Mouse (Mus musculus) midbrain, postnatal 0 days (tissue): ENCODE measurements around the gene Btf3. TPM values are rescaled to one million over a fixed set of nuclear protein-coding genes. Genes with fewer than 3 reads are reported as not detected.
A peak's percentile ranks its signal among the peaks of the same experiment; 100 is the strongest.

ENCODE experiments used
- ATAC-seq: fragments of 200-750 bp; cut with Nextera tagmentation; 2 replicates; pipeline ENCODE4 v1.8.0; 2017; ENCODE audit warnings: moderate number of reproducible peaks, mild to moderate bottlenecking, moderate TSS enrichment, moderate library complexity; ENCODE audit not compliant: low FRiP score
- DNase-seq: peaks from one replicate; pipeline ENCODE4 v3.0.0-alpha.2; 2015; ENCODE audit warnings: low spot score
- H3K27ac ChIP-seq: fragments of 300-500 bp; sonication (generic); 2 replicates; pipeline ENCODE4 v1.5.1; 2014; ENCODE audit warnings: low read depth, mild to moderate bottlenecking, low read length, mixed read lengths
- H3K27me3 ChIP-seq: fragments of 300-500 bp; sonication (generic); 2 replicates; pipeline ENCODE4 v1.6.1; 2014; ENCODE audit warnings: low read length, control low read depth, mixed read lengths; ENCODE audit not compliant: insufficient read depth
- H3K36me3 ChIP-seq: fragments of 300-500 bp; sonication (generic); 2 replicates; pipeline ENCODE4 v1.6.1; 2014; ENCODE audit warnings: low read length, control low read depth, mixed read lengths; ENCODE audit not compliant: insufficient read depth
- H3K4me1 ChIP-seq: fragments of 300-500 bp; sonication (generic); 2 replicates; pipeline ENCODE4 v1.6.1; 2014; ENCODE audit warnings: mild to moderate bottlenecking, control low read depth, antibody characterized with exemption, low read length, mixed read lengths; ENCODE audit not compliant: insufficient read depth
- H3K4me2 ChIP-seq: fragments of 300-500 bp; sonication (generic); 2 replicates; pipeline ENCODE4 v1.6.1; 2014; ENCODE audit warnings: low read depth, mild to moderate bottlenecking, low read length, mixed read lengths; ENCODE audit not compliant: poor library complexity, severe bottlenecking
- H3K4me3 ChIP-seq: fragments of 300-500 bp; sonication (generic); 2 replicates; pipeline ENCODE4 v1.5.1; 2014; ENCODE audit warnings: low read depth, mild to moderate bottlenecking, low read length, moderate library complexity
- H3K9ac ChIP-seq: fragments of 300-500 bp; sonication (generic); replicated peaks from 2 replicates; pipeline ENCODE4 v1.6.1; 2014; ENCODE audit warnings: mild to moderate bottlenecking, low read length, moderate library complexity, mixed read lengths; ENCODE audit not compliant: poor library complexity, severe bottlenecking
- H3K9me3 ChIP-seq: fragments of 300-500 bp; sonication (generic); 2 replicates; pipeline ENCODE4 v1.6.1; 2016; ENCODE audit warnings: low read length, control low read depth
- CTCF ChIP-seq: IDR thresholded peaks from 2 replicates; pipeline ENCODE4 v1.5.1; 2016; ENCODE audit warnings: antibody characterized with exemption, mild to moderate bottlenecking
- WGBS: fragments of 180-500 bp; shearing (Covaris S2); extraction: QIAGEN DNeasy Blood & Tissue Kit; methylation state at CpG from one replicate; pipeline ENCODE4 v1.1.7; 2014; 5-methylcytosine and 5-hydroxymethylcytosine counted together
- polyA plus RNA-seq: library from polyadenylated mRNA; unstranded; fragments of >200 nt; fragmentation: Nextera tagmentation; extraction: Ambion mirVana; gene quantifications from 2 replicates; pipeline ENCODE4 v1.2.1, GENCODE M21; 2015
- total RNA-seq: library from RNA; depleted of rRNA; stranded (reverse); fragments of >200 nt; gene quantifications from 2 replicates; pipeline ENCODE4 v1.2.3, GENCODE M21; 2014

The Btf3 gene
- total and polyA plus RNA-seq, 2 experiments from 2014 or later = 269 to 472 TPM

DNA sequence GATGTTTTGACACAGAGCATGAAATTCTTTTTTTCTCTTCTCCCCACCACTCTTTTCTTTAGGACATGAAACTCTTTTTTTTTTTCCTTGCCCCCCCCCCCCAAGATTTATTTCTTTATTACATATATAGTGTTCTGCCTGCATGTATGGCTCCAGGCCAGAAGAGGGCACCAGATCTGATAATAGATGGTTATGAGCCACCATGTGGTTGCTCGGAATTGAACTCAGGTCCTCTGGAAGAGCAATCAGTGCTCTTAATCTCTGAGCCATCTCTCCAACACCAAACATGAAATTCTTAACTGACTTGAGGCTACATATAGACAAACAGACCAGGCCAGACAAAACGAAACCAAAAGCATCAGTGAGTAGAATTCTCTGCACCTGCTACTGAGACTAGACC is 39.3 kb downstream of the Btf3 start:
- Histone ChIP-seq H3K4me2 (no peak overlapping the region), H3K27me3 (no peaks in the 10 kb centered on the region), H3K9ac (no peak overlapping the region), H3K27ac (no peak overlapping the region), H3K4me1 (no peaks in the 10 kb centered on the region), H3K9me3 (no peaks in the 10 kb centered on the region), H3K4me3 (no peak overlapping the region), H3K36me3 (peaks cover 21% of the 10 kb centered on the region)
- no peak for DNase-seq
- ATAC-seq = no peak
- TF ChIP-seq CTCF = peak; percentile 39; the same call in 1 of the 2 replicates
- 74% methylated on average over 2 of the region's 2 CpGs for WGBS

DNA sequence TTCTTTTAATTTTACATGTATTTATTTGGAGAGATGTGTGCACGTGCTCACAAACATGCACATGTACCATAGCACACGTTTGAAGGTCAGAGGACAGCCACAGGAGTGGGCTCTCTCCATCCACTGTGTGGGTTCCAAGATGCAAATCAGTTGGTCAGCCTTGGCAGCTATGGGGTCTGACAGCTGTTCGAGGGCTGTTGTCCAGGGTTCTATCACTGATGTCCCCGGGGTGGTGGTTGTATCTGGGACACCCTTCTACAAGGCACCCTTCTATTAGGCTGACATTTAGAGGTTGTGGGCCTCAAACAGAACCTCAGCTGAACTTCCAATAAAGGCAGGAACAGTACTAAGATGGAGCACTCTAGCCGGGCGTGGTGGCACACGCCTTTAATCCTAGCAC is 40.6 kb downstream of the Btf3 start:
- 91% methylated on average over 7 of the region's 7 CpGs for WGBS
- Histone ChIP-seq H3K4me1 (no peaks in the 10 kb centered on the region), H3K9ac (no peak overlapping the region), H3K27ac (no peak overlapping the region), H3K9me3 (no peaks in the 10 kb centered on the region), H3K27me3 (no peaks in the 10 kb centered on the region), H3K4me3 (no peak overlapping the region), H3K36me3 (peaks cover 31% of the 10 kb centered on the region), H3K4me2 (no peak overlapping the region)
- TF ChIP-seq CTCF = no peak
- ATAC-seq (no peak), DNase-seq (no peak)

DNA sequence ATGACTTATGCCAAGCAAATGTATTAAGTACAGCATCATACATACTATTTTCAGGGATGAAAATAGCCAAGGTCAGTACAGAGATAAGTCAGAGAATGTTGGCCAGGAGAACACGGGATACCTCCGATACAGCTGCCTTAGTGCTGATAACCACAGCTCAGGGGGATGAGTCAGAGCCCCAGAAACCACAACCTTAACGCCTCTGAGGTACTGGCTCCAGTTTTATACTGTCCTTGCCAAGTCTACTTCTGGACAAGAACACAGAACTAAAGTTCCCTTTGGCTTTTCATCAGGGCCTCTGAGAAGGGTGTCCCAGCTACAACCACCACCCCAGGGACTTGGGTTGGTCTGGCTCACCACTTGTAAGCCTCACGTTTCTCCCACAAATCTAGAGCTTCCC is 41.2 kb downstream of the Btf3 start:
- Histone ChIP-seq H3K9ac (no peak overlapping the region), H3K27ac (no peak overlapping the region), H3K36me3 (peaks cover 35% of the 10 kb centered on the region), H3K27me3 (no peaks in the 10 kb centered on the region), H3K9me3 (no peaks in the 10 kb centered on the region), H3K4me3 (no peak overlapping the region), H3K4me1 (no peaks in the 10 kb centered on the region), H3K4me2 (no peak overlapping the region)
- TF ChIP-seq CTCF = no peak
- 89% methylated on average over 4 of the region's 4 CpGs for whole genome bisulfite sequencing
- no peak for ATAC-seq
- no peak for DNase-seq

DNA sequence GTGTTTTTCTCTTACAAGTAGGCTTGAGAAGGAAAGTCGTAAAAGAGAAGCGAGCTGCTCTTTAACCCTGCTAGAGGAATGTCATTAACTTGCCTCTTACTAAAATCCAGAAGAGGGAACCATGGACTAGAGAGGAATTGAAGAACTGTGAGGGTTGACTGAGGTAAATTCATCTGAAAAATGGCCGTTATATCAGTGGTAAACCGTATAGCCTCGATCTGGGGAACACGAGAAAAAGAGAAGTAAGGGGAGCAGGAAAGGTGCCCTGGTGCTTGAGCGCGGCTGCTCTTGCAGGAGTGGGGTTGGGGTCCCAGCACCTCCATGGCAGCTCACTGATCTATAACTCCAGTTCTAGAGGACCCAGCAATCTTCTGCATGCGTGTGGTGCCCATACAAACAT is 42.8 kb downstream of the Btf3 start:
- Histone ChIP-seq H3K4me3 (no peak overlapping the region), H3K27me3 (no peaks in the 10 kb centered on the region), H3K36me3 (peaks cover 41% of the 10 kb centered on the region), H3K4me1 (no peaks in the 10 kb centered on the region), H3K4me2 (no peak overlapping the region), H3K9me3 (no peaks in the 10 kb centered on the region), H3K9ac (no peak overlapping the region), H3K27ac (no peak overlapping the region)
- TF ChIP-seq CTCF = no peak
- ATAC-seq (no peak), DNase-seq (no peak)
- 96% methylated on average over 9 of the region's 9 CpGs for WGBS

GRCm38 (mm10) chr13:98264111-98264510 is 52.7 kb downstream of the Btf3 start:
- DNase-seq = peak; percentile 4
- H3K9me3 ChIP-seq = no peaks in the 10 kb centered on the region
- no peak for ATAC-seq
- H3K4me2 ChIP-seq = peak overlapping the region; percentile 81
- 22% methylated on average over 5 of the region's 5 CpGs for WGBS
- no peak overlapping the region for H3K27ac ChIP-seq
- H3K4me1 ChIP-seq = peaks cover 4% of the 10 kb centered on the region; the same call in 1 of the 2 replicates
- peak overlapping the region; percentile 93 for H3K4me3 ChIP-seq
- TF ChIP-seq CTCF = no peak
- no peaks in the 10 kb centered on the region for H3K27me3 ChIP-seq
- 0 out of 2 replicates have a peak overlapping the region, but pooled peaks have one; percentile 92 for H3K9ac ChIP-seq
- peaks cover 9% of the 10 kb centered on the region; the same call in 1 of the 2 replicates for H3K36me3 ChIP-seq

DNA sequence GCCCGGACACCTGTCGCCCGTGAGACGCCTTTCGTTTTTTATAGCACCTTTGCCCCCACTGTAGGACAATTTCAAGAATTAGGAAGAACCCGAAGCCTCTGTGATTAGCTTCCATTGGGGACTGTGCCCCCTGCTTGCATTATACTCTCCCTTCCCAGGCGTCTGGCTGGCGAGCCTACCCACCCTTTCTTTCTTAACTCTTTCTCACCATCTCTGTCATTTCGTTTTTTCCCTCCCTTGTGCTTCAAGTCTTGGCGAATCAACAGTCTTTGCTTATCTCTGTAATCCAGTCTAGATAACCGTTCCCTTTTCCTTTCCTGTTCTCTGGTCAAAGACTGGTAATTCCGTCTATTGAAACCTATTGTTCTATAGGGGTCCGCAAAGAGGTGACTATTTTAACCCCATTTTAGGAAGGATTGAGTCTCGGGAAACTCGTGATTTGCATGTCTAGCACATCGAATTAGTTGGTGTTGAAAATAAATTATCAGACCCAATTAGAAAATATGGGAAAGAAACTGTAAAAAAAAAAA is 53.3 kb downstream of the Btf3 start:
- ATAC-seq (peak; percentile 48; the same call in 1 of the 2 replicates), DNase-seq (peak; percentile 5)
- 1% methylated on average over 13 of the region's 16 CpGs for WGBS
- Histone ChIP-seq H3K27ac (peak overlapping the region; percentile 94), H3K4me3 (peak overlapping the region; percentile 93), H3K4me1 (peaks cover 4% of the 10 kb centered on the region; the same call in 1 of the 2 replicates), H3K9me3 (no peaks in the 10 kb centered on the region), H3K9ac (peak overlapping the region; percentile 92), H3K36me3 (peaks cover 9% of the 10 kb centered on the region; the same call in 1 of the 2 replicates), H3K4me2 (peak overlapping the region; percentile 81), H3K27me3 (no peaks in the 10 kb centered on the region)
- no peak for TF ChIP-seq CTCF
